Mouse (Mus musculus) hindbrain, embryonic 13.5 days (tissue): ENCODE measurements at regions not wholly inside any gene's neighbourhood (a gene's known extent, or its start where the extent isn't known, plus 50 kb on each side); places are given as distances from the start of the nearest gene placed in this dataset.

ENCODE experiments used
- ATAC-seq: fragments of 200-750 bp; cut with Nextera tagmentation; 2 replicates; pipeline ENCODE4 v1.8.0; 2017; ENCODE audit warnings: moderate TSS enrichment; ENCODE audit not compliant: low FRiP score
- H3K27ac ChIP-seq: fragments of 300-500 bp; sonication (generic); 2 replicates; pipeline ENCODE4 v1.5.1; 2015; ENCODE audit warnings: inconsistent platforms, mild to moderate bottlenecking, moderate library complexity
- H3K27me3 ChIP-seq: fragments of 300-500 bp; sonication (generic); 2 replicates; pipeline ENCODE4 v1.6.1; 2015; ENCODE audit warnings: mild to moderate bottlenecking, inconsistent platforms
- H3K36me3 ChIP-seq: fragments of 300-500 bp; sonication (generic); 2 replicates; pipeline ENCODE4 v1.6.1; 2015; ENCODE audit warnings: mild to moderate bottlenecking, inconsistent platforms
- H3K4me1 ChIP-seq: fragments of 300-500 bp; sonication (generic); replicated peaks from 2 replicates; pipeline ENCODE4 v1.6.1; 2015; ENCODE audit warnings: inconsistent platforms
- H3K4me2 ChIP-seq: fragments of 300-500 bp; sonication (generic); 2 replicates; pipeline ENCODE4 v1.6.1; 2015; ENCODE audit warnings: inconsistent platforms, mild to moderate bottlenecking, moderate library complexity
- H3K4me3 ChIP-seq: fragments of 300-500 bp; sonication (generic); 2 replicates; pipeline ENCODE4 v1.5.1; 2015; ENCODE audit warnings: mild to moderate bottlenecking, inconsistent platforms
- H3K9ac ChIP-seq: fragments of 300-500 bp; sonication (generic); 2 replicates; pipeline ENCODE4 v1.6.1; 2015; ENCODE audit warnings: mild to moderate bottlenecking, inconsistent platforms
- H3K9me3 ChIP-seq: fragments of 300-500 bp; sonication (generic); 2 replicates; pipeline ENCODE4 v1.6.1; 2016; ENCODE audit warnings: inconsistent platforms
- WGBS: fragments of 180-500 bp; shearing (Covaris S2); methylation state at CpG from one replicate; pipeline ENCODE4 v1.1.7; 2015; 5-methylcytosine and 5-hydroxymethylcytosine counted together

DNA sequence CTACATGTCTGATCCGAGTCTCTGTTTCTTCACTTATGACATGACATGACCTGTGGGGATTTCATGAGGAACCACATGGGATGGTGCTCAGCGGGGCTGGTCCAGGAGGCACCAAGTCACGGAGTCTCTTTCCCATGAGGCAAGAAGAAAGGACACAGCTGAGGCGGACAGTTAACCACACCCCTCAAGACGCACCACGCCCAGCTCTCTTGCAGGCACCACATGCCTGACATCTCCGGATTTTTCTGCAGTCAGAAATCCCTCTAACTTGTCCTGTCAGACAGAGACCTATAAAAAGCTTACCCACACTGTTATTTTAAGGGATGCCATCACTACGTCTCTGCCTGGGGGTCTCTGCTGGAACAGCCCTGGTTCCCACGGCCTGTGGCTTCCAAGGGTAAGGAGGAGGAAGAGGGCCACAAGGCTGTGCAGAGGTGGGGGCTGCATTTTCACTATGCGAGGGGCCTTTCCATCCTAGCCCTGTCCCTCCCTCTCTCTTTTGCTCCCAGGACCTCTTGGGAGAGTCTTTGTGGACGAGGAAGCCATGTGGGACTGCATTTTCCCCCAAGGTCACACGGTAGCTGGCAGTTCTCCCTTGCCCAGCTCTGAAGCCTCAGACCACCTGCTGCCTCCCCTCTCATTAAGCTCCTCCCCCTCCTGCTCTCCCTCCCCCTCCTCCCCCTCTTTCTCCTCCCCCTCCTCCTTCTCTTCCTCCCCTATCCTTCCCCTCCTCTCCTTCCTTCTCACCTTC is 154.6 kb upstream of the Gm26897 start:
- Histone ChIP-seq H3K9ac (peak overlapping the region; percentile 39; the same call in 1 of the 2 replicates), H3K4me1 (peaks cover 71% of the 10 kb centered on the region), H3K27ac (peak overlapping the region; percentile 58; the same call in 1 of the 2 replicates), H3K36me3 (no peaks in the 10 kb centered on the region), H3K9me3 (no peaks in the 10 kb centered on the region), H3K27me3 (peaks cover 3% of the 10 kb centered on the region; the same call in 1 of the 2 replicates), H3K4me2 (no peak overlapping the region), H3K4me3 (no peak overlapping the region)
- no peak for ATAC-seq
- WGBS = 8% methylated on average over 12 of the region's 12 CpGs

DNA sequence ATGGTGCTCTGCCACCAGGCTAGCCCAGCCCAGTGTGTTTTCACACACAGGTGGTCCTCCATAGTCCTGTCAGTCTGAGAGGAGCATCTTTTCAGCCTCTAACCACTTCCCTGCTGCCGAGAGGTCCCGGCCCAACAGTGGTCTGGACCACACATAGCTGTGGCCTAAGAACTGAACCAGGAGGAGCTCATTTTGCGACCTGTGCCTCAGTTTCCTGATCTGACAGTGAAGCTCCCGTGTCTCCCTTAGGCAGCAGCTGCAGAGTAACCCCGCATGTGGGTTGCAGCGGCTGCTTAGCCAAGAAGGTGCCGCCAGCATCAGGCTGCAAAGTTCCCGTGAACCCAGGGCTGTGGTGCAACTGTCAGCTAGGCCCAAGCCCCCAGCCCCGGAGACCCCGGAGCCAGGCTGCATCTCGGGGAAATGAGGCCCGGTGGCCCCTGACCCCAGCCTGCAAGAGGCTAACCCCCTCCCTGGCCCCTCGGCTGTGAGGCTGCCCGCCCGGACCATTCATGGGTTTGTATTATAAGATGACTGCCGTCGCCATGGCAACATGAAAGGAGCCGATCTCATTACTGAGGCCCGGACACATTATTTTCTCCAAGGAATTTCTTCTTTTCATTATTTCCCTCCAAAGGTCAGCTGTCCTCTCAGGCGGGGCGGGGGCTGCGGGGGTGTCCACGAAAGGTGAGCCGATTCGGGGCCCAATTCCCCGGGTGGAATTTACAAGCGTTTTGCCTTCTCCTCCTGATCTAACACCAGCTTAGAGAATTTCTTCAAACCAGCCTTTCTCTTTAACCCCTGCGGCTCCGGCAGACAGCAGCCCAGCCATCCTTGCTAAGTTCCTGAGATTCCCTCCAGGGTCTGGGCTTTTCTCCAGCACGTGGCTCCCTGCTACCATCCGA is 152.6 kb upstream of the Gm26897 start:
- WGBS = 1% methylated on average over 31 of the region's 31 CpGs
- H3K9me3 ChIP-seq = no peaks in the 10 kb centered on the region
- peak overlapping the region; percentile 61 for H3K9ac ChIP-seq
- H3K4me2 ChIP-seq = peak overlapping the region; percentile 58
- peaks cover 76% of the 10 kb centered on the region for H3K4me1 ChIP-seq
- H3K27me3 ChIP-seq = no peaks in the 10 kb centered on the region
- peak; percentile 77 for ATAC-seq
- peak overlapping the region; percentile 33 for H3K4me3 ChIP-seq
- H3K27ac ChIP-seq = peak overlapping the region; percentile 89
- no peaks in the 10 kb centered on the region for H3K36me3 ChIP-seq

DNA sequence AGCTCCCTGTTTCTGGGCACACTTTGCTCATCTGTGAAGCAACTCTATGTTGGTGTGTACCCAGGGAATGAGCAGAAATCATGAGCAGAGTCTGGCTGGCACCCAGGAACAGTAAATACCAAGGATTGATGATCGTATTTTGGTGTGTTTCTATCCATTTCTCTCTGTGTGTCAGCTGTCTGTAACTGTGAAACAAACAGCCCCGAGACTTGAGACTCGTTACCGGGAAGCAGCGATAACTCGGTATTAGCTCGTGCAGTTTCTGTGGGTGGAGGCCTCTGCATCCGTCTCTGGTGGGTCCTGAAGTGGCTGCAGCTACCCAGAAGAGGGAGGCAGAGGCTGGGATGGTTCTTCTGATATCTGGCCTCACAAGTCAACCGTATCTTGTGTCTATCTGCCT is 151.7 kb upstream of the Gm26897 start:
- Histone ChIP-seq H3K27me3 (no peaks in the 10 kb centered on the region), H3K4me3 (peak overlapping the region; percentile 33), H3K36me3 (no peaks in the 10 kb centered on the region), H3K4me2 (peak overlapping the region; percentile 58), H3K9ac (peak overlapping the region; percentile 61), H3K9me3 (no peaks in the 10 kb centered on the region), H3K4me1 (peaks cover 78% of the 10 kb centered on the region), H3K27ac (peak overlapping the region; percentile 89)
- no peak for ATAC-seq
- WGBS = 15% methylated on average over 9 of the region's 9 CpGs

DNA sequence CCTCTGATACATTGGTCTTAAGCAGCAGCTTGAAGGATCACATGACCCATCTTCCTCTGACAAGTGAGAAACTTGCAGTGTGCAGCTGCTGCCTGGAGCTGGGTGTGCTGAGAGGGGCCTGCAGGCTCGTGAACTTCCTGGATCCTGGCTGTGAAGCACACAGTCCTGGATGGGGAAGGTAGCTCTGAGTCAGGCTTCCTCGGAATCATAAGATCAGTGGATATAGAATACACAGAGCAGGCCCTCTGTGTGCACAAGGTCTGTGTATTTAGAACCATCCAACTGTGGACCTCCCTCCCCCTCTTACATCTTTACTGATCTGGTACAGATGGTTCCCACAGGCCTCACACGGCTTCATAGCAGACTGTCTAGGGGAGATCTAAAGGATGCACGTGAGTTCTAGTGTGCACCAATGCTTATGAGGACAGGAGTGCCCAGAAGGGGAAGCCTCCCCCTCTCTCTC is 143.1 kb upstream of the Gm26897 start:
- peak overlapping the region; percentile 75 for H3K27ac ChIP-seq
- no peak; the same call in 1 of the 2 replicates for ATAC-seq
- no peaks in the 10 kb centered on the region for H3K9me3 ChIP-seq
- no peak overlapping the region for H3K4me2 ChIP-seq
- H3K27me3 ChIP-seq = no peaks in the 10 kb centered on the region
- no peaks in the 10 kb centered on the region for H3K36me3 ChIP-seq
- peak overlapping the region; percentile 51; the same call in 1 of the 2 replicates for H3K9ac ChIP-seq
- 10% methylated on average over 4 of the region's 4 CpGs for WGBS
- H3K4me1 ChIP-seq = peaks cover 36% of the 10 kb centered on the region
- no peak overlapping the region for H3K4me3 ChIP-seq

DNA sequence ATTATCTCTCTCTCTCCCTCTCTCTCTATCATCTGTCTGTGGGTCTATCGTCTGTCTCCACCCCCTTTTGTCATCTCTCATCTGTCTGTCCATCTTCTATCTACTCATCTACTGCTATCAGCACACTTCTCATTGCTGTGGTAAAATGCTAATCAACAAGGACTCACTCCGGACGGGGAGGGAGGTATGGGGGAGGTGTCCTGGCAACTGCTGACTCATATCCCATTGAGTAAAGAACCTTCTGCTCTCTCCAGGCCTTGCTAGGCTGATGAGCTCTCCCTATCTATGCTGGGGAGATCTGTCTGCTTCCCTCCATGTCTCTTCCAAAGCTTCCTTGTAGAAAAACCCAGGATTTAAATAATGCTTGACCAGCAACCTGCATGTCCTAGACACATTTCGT is 140.9 kb upstream of the Gm26897 start:
- Histone ChIP-seq H3K4me1 (peaks cover 44% of the 10 kb centered on the region), H3K27ac (no peak overlapping the region), H3K27me3 (no peaks in the 10 kb centered on the region)

DNA sequence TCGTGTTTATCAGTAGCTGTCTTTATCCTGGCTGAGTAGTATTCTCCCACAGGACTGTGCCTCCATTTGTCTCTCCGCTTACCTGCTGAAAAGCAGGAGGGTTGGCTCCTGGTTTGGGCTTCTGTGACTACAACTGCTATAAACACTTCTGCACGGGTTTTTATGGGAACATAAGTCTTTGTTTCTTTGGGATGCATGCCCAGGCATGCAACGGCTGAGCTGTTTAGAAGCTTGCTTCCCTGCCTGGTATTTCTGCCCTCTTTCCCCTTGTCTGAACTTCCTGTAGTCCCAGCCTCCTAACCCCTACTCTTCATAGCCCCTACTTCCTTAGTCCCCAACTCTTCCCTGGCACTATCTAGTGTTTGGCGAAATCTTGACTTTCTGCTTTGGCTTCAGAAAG is 139.6 kb upstream of the Gm26897 start:
- H3K9me3 ChIP-seq = no peaks in the 10 kb centered on the region
- peak overlapping the region; percentile 74; the same call in 1 of the 2 replicates for H3K27ac ChIP-seq
- H3K9ac ChIP-seq = no peak overlapping the region
- no peak overlapping the region for H3K4me2 ChIP-seq
- no peaks in the 10 kb centered on the region for H3K27me3 ChIP-seq
- H3K36me3 ChIP-seq = no peaks in the 10 kb centered on the region
- WGBS = 86% methylated on average over 5 of the region's 5 CpGs
- H3K4me1 ChIP-seq = peaks cover 55% of the 10 kb centered on the region
- no peak for ATAC-seq
- no peak overlapping the region for H3K4me3 ChIP-seq

More for the DNA sequence above, 140.9 kb upstream of the Gm26897 start:
- no peak overlapping the region for H3K9ac ChIP-seq
- ATAC-seq = no peak
- H3K36me3 ChIP-seq = no peaks in the 10 kb centered on the region
- H3K9me3 ChIP-seq = no peaks in the 10 kb centered on the region
- H3K4me2 ChIP-seq = no peak overlapping the region
- WGBS = 57% methylated on average over 4 of the region's 4 CpGs
- H3K4me3 ChIP-seq = no peak overlapping the region

DNA sequence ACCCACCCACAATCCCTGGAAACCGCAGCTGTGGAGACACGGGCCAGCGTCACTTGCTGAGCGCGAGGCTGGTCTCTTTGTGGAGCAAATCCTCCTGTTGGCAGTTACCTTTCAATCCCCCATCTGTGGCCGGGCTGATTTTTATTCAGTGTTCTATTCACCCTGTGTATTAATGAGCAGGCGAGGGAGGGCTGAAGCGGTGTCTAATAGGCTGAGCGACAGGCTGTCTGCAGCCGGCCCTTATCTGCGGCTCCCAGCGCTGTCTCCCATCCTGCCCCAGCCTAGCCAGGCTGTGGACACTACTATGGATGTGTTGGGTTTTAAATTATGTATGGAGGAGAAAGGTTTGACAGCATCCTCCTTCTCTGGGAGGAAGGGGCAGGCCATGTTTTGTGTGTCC is 138.3 kb upstream of the Gm26897 start:
- peak overlapping the region; percentile 21; the same call in 1 of the 2 replicates for H3K9ac ChIP-seq
- 13% methylated on average over 12 of the region's 12 CpGs for WGBS

DNA sequence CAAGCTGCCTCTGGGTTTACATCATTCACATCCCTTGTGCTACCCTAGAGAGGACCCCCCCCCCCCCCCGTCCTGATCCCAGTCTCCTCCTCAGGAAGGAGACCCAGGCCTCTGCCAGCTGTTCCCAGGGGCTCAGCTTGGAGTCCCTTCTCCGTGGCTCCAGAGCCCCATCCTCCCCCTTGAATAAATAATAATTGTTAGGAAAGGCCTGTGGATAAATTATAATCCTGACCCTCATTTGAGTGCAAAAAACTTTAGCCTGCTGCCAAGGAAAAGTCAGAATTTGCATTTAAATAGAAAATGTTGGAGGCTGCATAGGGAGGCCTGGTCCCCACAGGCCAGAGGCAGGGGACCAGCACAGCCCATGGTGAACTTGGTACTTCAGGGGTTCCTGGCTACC is 136.0 kb upstream of the Gm26897 start:
- no peaks in the 10 kb centered on the region for H3K36me3 ChIP-seq
- H3K4me2 ChIP-seq = no peak overlapping the region
- H3K27ac ChIP-seq = 0 out of 2 replicates have a peak overlapping the region, but pooled peaks have one; percentile 30
- no peaks in the 10 kb centered on the region for H3K9me3 ChIP-seq
- no peak overlapping the region for H3K9ac ChIP-seq
- no peaks in the 10 kb centered on the region for H3K27me3 ChIP-seq
- WGBS = 17% methylated on average over 2 of the region's 2 CpGs
- H3K4me1 ChIP-seq = peaks cover 75% of the 10 kb centered on the region
- H3K4me3 ChIP-seq = no peak overlapping the region
- ATAC-seq = no peak

More for the DNA sequence above, 138.3 kb upstream of the Gm26897 start:
- ATAC-seq = peak; percentile 73
- H3K4me2 ChIP-seq = no peak overlapping the region
- no peaks in the 10 kb centered on the region for H3K36me3 ChIP-seq
- no peak overlapping the region for H3K4me3 ChIP-seq
- H3K9me3 ChIP-seq = no peaks in the 10 kb centered on the region
- no peaks in the 10 kb centered on the region for H3K27me3 ChIP-seq
- H3K4me1 ChIP-seq = peaks cover 64% of the 10 kb centered on the region
- H3K27ac ChIP-seq = peak overlapping the region; percentile 74

DNA sequence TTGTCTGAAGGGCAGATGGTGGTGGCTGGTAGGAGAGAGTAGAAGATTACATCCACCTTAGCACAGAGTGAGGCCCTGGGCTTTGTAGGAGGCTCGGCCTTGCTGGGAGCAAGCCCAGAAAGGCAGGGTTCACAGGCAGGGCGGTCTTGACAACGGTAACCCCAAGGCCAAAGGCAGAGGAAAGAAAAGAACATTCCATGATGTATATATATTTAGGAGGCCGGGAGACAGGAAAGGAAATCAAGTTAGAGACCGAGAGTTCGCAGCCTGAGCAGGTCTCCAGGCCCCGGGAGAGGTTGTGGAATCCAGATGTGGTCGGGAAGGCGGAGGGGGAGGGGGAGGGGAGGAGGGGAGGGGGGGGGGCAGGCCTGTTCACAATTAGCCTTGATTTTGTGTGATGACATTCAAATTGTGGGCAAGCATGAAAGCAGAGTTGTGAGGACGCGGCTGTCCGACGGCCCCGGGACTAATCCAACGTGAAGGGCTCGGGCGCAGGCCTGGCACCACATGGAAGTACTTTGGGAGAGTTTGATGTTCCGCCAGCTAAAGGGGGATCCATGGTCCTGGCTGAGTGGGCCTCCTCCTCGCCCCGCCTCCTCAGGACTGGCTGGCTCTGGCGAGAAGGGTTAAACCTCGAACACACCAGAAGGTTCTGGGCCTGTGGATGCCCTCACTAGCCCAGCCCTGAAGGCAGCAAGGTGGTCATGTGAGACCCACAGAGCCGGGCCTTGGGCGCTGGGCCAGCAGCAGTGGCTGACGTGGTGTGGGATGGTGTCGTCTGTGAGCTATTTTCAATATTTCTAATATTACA is 131.8 kb upstream of the Gm26897 start:
- H3K9ac ChIP-seq = no peak overlapping the region
- H3K27me3 ChIP-seq = no peaks in the 10 kb centered on the region
- 0 out of 2 replicates have a peak, but pooled peaks have one; percentile 11 for ATAC-seq
- H3K4me2 ChIP-seq = no peak overlapping the region
- no peak overlapping the region for H3K4me3 ChIP-seq
- 63% methylated on average over 23 of the region's 26 CpGs for WGBS
- no peaks in the 10 kb centered on the region for H3K36me3 ChIP-seq
- H3K27ac ChIP-seq = peak overlapping the region; percentile 12; the same call in 1 of the 2 replicates
- no peaks in the 10 kb centered on the region for H3K9me3 ChIP-seq
- H3K4me1 ChIP-seq = peaks cover 48% of the 10 kb centered on the region

DNA sequence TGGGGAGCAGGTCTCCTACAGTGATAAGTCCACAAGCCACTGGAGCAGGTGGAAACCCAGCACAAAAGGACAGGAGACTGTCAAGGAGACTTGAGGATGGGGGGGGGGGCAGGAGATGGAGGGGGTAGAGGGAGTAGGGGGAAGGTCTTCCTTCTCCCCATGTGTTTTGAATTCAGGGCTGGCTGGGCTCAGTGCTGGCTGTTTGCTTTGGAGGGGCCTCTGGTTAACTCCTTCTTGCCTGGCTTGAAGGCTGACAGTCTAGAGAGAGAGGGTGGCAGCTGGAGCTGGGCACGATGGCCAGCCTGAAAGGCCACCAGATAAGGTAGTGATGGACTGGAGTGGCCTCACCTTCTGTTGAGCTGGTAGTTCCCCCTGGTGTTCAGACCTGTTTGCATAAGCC is 120.0 kb upstream of the Gm26897 start:
- Histone ChIP-seq H3K27ac (no peak overlapping the region), H3K4me3 (no peak overlapping the region), H3K9me3 (peaks cover 2% of the 10 kb centered on the region; the same call in 1 of the 2 replicates), H3K36me3 (peaks cover 3% of the 10 kb centered on the region; the same call in 1 of the 2 replicates), H3K9ac (no peak overlapping the region), H3K4me1 (no peaks in the 10 kb centered on the region), H3K4me2 (no peak overlapping the region), H3K27me3 (no peaks in the 10 kb centered on the region)
- no peak for ATAC-seq
- 62% methylated on average over 1 of the region's 1 CpGs for WGBS

DNA sequence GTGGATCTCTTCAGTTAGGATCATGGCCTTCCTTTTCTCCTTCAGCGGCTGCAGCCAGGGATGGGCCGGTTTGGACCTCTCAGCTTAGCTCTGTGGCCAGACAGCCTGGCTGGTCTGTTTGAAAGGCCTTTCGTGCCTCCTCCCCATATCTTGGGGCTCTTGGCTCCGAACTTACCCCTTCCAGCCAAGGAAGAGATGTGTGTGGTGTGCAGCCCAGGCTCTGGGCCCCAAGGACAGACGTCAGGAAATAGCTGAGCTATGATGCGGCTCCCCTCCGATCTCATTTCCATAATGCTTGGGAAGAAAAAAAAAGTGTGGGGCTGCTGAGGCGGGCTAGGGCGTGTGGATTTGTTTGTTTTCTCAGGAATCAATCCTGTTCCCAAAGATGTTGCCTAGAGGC is 113.8 kb upstream of the Gm26897 start:
- 39% methylated on average over 9 of the region's 9 CpGs for WGBS
- Histone ChIP-seq H3K36me3 (no peaks in the 10 kb centered on the region), H3K27ac (no peak overlapping the region), H3K4me2 (no peak overlapping the region), H3K9me3 (no peaks in the 10 kb centered on the region), H3K9ac (no peak overlapping the region), H3K4me3 (no peak overlapping the region), H3K4me1 (0 out of 2 replicates have a peak, but pooled peaks cover 8% of the 10 kb centered on the region), H3K27me3 (peaks cover 12% of the 10 kb centered on the region)
- no peak for ATAC-seq
